Mouse (Mus musculus): ENCODE results near the gene Rptor. TPM values are rescaled to one million over a fixed set of nuclear protein-coding genes. Genes with fewer than 3 reads are reported as not detected.

Rptor gene
- 80.3 TPM for total RNA-seq (2023)

DNA sequence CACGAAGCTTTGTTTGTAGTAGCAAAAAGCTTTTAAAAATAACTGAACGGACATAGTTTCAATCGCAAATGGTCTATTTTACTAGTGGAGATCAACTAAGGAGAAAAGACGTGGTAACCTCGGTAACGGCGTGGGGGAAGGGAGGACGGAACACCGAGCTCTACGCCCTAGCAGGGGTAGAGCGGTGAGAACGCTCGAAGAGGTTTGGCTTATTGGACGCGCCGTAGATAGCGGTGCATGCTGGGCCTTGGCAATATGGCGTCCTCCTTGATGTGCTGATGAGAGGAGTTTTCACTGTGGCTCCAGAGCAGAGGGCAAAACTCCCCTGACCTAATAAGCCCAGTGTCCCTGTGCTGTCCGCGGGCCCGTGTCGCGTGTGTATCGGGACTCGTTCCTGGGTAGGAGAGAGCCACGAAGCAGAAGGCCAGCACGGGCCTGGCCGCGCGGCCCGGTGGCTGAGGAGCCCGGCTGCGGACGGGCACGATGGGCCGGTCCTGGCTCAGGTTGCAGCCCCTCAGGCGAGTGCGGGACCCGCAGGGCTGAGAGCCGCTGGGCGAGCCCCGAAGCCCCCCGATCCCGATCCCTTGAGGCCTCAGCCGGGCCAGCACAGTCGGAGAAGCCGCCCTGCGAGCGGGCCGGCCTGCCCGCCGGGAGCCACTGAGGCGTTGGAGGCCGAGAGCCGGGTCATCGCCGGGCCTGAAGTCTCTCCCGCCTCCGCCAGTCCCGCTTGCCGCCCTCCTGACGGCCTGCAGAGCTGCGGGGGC lies at the start of gene Rptor:
Gene Rptor, plus strand, starts transcription at position 143 of the 764 bp plus-strand sequence.

DNA sequence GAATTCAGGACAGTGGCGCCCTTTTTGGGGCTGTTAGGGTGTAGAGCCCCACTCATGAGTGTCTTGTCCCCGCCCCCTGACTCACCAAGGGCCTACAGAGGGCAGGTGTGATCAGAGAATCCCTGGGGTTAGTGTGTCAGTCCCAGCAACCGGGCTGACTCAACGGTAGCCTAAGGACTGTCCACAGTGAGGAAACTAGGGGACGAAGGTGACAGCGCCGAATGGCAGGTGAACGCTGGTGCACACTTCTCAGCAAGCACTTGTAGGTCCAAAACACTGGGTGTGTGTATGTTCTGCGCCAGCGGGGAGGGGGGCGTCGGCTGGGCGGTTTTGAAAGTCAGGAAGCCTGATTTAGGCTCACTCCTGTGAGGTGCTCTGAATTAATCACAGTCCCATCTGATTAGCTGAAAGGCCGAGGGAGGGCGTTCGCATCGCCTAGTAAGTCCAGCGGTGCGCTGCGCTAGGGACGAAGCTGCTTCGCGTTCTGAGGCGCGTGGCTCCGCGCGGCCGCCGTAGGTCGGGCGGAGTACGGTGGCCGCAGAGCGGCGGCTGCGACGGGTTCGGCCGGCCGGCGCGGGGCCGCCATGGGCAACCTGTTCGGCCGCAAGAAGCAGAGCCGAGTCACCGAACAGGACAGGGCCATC lies 310.7 kb downstream of the Rptor start, which contains the start of gene Chmp6:
Gene Chmp6, plus strand, starts transcription at position 151 of the 644 bp plus-strand sequence.

DNA sequence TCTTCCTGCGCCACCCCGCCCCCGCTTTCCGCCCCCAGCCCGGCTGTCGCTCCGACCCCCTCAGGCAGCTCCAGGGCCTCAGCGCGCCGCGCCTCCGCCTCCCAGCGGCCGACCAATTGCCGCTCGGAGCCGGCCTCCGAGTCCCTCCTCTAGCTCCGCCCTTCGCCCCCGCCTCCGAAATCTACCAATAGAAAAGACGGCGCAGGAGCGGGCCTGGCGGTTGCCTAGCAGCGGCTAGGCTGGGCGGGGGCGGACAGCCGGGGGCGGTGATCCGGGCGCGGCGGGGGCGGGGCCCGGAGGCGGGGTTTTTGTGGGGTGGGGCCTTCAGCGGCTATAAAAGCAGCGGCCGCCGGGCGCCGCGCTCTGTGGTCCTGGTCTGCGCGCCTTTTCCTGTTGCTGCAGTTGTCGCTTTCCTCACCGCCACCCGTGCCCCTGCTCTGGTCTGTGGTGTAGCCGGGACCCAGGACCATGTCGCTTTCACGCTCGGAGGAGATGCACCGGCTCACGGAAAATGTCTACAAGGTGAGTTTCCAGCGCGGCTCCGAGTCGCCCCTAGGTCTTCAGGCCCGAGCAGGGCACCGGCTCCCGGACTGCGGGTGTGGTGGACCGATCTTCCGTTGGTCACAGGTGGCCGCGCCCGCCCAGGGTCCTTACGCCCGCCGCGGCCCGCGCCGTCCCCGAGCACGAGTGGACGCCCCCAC lies 340.2 kb downstream of the Rptor start, which contains the start of gene Baiap2:
Gene Baiap2, plus strand, starts transcription at position 37 of the 701 bp plus-strand sequence.

Other genes with a start within 250 kb of the Rptor start
- 24.3 TPM for gene Sgsh, start 247.4 kb upstream of the Rptor start, total RNA-seq (2023)
- 29.6 TPM for gene Slc26a11, start 247.3 kb upstream of the Rptor start, total RNA-seq (2023)
- 146 TPM for gene Rnf213, start 209.8 kb upstream of the Rptor start, total RNA-seq (2023)
- gene Endov, start 111.6 kb upstream of the Rptor start, total RNA-seq (2023): 32.5 TPM
- 0.09 TPM for gene Nptx1, start 55.2 kb upstream of the Rptor start, total RNA-seq (2023)